ENCODE assay signal across 13 mouse cellular contexts in the genomic region with DNA sequence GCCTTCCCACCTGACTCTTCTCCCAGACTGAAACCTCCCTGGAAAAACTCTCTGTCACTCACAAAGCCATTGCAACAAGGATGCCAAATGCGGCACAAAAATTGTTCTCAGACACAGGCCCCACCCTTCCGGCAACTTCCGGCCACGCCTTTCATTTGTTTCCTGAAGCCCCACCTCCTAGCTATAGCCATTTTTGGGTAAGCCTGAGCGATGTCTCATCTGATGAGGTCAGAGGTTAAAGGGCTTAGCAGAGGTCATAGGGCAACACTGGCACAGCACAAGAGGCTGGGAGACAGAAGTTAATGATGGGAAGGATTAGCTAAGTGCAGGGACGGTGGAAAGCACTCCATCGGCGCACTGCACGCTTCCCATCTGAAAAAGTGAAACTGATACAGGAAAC. TPM values are rescaled to one million over a fixed set of nuclear protein-coding genes. Genes with fewer than 3 reads are reported as not detected.
DNase-seq lines count a peak whose midpoint lies in the region; ATAC-seq and TF ChIP-seq lines count a peak whose summit lies in the region.
"Had no signal": no experiment of that assay in that cellular context is flagged by ENCODE, and none has a peak within 500 bp of the region (broad histone marks: within the 10 kb centered on the region; RNA-seq: fewer than 3 reads in every experiment).

No protein-coding gene starts in this region.

- peak overlapping the region; percentile 56 for H3K4me2 ChIP-seq in intestine, postnatal 0 days (replicated peaks; ENCODE audit: low read depth)

- 35% methylated on average over 9 of the region's 9 CpGs for WGBS in intestine, postnatal 0 days

- DNase-seq in gastrocnemius, adult 2 months = no peak
- no peak for DNase-seq in gastrocnemius, postnatal 36 days
- peak; percentile 88 for DNase-seq in R1 (ENCODE audit: low read depth, low spot score)
- peak; percentile 35 for DNase-seq in lung, postnatal 36 days
- no peak for DNase-seq in cerebellum, postnatal 36 days
- DNase-seq in ovary, postnatal 14 days (ENCODE audit: low spot score) = no peak
- DNase-seq in thymus, postnatal 4 days = no peak
- DNase-seq: cerebellum, adult 9-11 months; right cerebral cortex, postnatal 25 days had no signal

- H3K27me3 ChIP-seq in intestine, postnatal 0 days (replicated peaks; ENCODE audit: control insufficient read depth, insufficient read depth, low read length) = no peaks in the 10 kb centered on the region

- H3K36me3 ChIP-seq in intestine, postnatal 0 days (ENCODE audit: control insufficient read depth, insufficient read depth) = no peaks in the 10 kb centered on the region

- H3K4me1 ChIP-seq in intestine, postnatal 0 days (replicated peaks; ENCODE audit: control insufficient read depth, insufficient read depth, low read length) = no peaks in the 10 kb centered on the region

- peak overlapping the region; percentile 62 for H3K4me3 ChIP-seq in gastrocnemius, adult 2 months
- H3K4me3 ChIP-seq in intestine, postnatal 0 days (ENCODE audit: low read depth, low read length) = peak overlapping the region; percentile 27

- intact Hi-C loops in gastrocnemius, adult 2 months (cut with DNase I) = no loop called here
- intact Hi-C loops in gastrocnemius, postnatal 36 days (cut with DNase I) = no loop called here

- peak; percentile 34 for ATAC-seq in intestine, postnatal 0 days
- ATAC-seq: activated CD4-positive, CD25-positive, alpha-beta regulatory T cell, adult 4 months had no signal

- no peak overlapping the region for H3K9ac ChIP-seq in intestine, postnatal 0 days (ENCODE audit: low read depth, low read length)

- H3K27ac ChIP-seq in gastrocnemius, adult 2 months = peak overlapping the region; percentile 41
- H3K27ac ChIP-seq in intestine, postnatal 0 days (ENCODE audit: low read depth, low read length) = peak overlapping the region; percentile 35; the same call in 1 of the 2 replicates

- H3K9me3 ChIP-seq in intestine, postnatal 0 days (ENCODE audit: control insufficient read depth) = no peaks in the 10 kb centered on the region

- TF ChIP-seq CTCF in gastrocnemius, adult 2 months (IDR thresholded peaks at IDR 0.05) = no peak
- TF ChIP-seq CTCF in intestine, postnatal 0 days (IDR thresholded peaks at IDR 0.05; ENCODE audit: low read depth) = no peak

RNA-seq across cellular contexts. Expression of a gene that starts 12.4 kb away (rescaled TPM):
- 10 to 100 TPM; 48.0 to 70.7 TPM for total RNA-seq in gastrocnemius, adult 2 months (2021)
- total RNA-seq in gastrocnemius, postnatal 36 days (2021) = 10 to 100 TPM; 55.4 to 76.6 TPM
- 21.5 and 26.1 TPM in 2 replicates for polyA plus RNA-seq in intestine, postnatal 0 days (2015; fragmentation: Nextera tagmentation; extraction: Ambion mirVana)
- total RNA-seq: hematopoietic stem cell, adult 5-6 weeks had no signal

RNA-seq across cellular contexts. Expression of a gene that starts 41.8 kb away (rescaled TPM):
- total RNA-seq in gastrocnemius, adult 2 months (2021) = 1,000 to 10,000 TPM in 1 of 2 experiments, 100 to 1,000 TPM in 1; 551 to 1,329 TPM
- total RNA-seq in gastrocnemius, postnatal 36 days (2021) = 100 to 1,000 TPM; 839 to 956 TPM
- polyA plus RNA-seq in intestine, postnatal 0 days (2015; fragmentation: Nextera tagmentation; extraction: Ambion mirVana) = 5.0 and 7.1 TPM in 2 replicates
- total RNA-seq: hematopoietic stem cell, adult 5-6 weeks had no signal

RNA-seq across cellular contexts. Expression of a gene that starts 41.9 kb away (rescaled TPM):
- total RNA-seq in gastrocnemius, adult 2 months (2021) = under 1 TPM in 1 of 2 experiments, not detected in 1; 0.54 TPM
- total RNA-seq in gastrocnemius, postnatal 36 days (2021) = under 1 TPM in 1 of 2 experiments, not detected in 1; 0.77 TPM
- polyA plus RNA-seq in intestine, postnatal 0 days (2015; fragmentation: Nextera tagmentation; extraction: Ambion mirVana) = not detected in 2 replicates
- total RNA-seq: hematopoietic stem cell, adult 5-6 weeks had no signal
- polyA plus RNA-seq: activated CD4-positive, CD25-positive, alpha-beta regulatory T cell, adult 4 months had no signal

RNA-seq across cellular contexts. Expression of a gene that starts 44.4 kb away (rescaled TPM):
- total RNA-seq in gastrocnemius, adult 2 months (2021) = not detected
- total RNA-seq in gastrocnemius, postnatal 36 days (2021) = not detected
- polyA plus RNA-seq in intestine, postnatal 0 days (2015; fragmentation: Nextera tagmentation; extraction: Ambion mirVana) = not detected in 2 replicates
- total RNA-seq: hematopoietic stem cell, adult 5-6 weeks had no signal
- polyA plus RNA-seq: activated CD4-positive, CD25-positive, alpha-beta regulatory T cell, adult 4 months; urinary bladder, adult 2 months had no signal

Comparison
In these comparisons a context has a peak if more than half of its experiments do, and no peak if none do; other contexts are left out.
1. DNase-seq: peak in R1 (single experiment) and lung, postnatal 36 days (single experiment); none in gastrocnemius, adult 2 months (single experiment), gastrocnemius, postnatal 36 days (0 of 2), cerebellum, postnatal 36 days (0 of 2), ovary, postnatal 14 days (single experiment) and thymus, postnatal 4 days (single experiment).